Mouse (Mus musculus): ENCODE measurements around the gene L2hgdh. TPM values are rescaled to one million over a fixed set of nuclear protein-coding genes. Genes with fewer than 3 reads are reported as not detected.

L2hgdh gene
- polyA plus RNA-seq, 1 experiment from 2014 or later, result 10.4 TPM

DNA sequence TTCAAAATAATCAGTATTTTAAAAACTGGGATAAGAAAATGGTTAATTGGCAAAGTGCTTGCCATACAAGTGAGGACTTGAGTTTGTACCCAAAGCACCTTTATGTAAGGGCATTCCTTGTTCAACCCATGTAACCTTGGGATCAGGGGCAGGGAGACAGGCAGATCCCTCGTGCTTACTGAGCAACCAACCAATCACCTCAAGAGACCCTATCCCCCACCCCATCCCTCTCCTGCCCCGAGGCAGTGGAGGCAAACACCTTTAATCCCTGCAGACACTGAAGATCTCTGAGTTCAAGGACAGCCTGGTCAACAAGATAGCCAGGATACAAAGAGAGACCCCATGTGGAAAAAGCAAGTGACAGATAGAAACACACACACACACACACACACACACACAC, 1.3 kb downstream of the L2hgdh start:
- Histone ChIP-seq H3K9me3 (ENCODE audit: low read length) (peaks cover 9% of the 10 kb centered on the region), H3K4me3 (ENCODE audit: low read depth, low read length) (peak overlapping the region; percentile 68), H3K27me3 (ENCODE audit: insufficient read depth, low read length) (no peaks in the 10 kb centered on the region), H3K36me3 (replicated peaks; ENCODE audit: insufficient read depth, low read length) (0 out of 2 replicates have a peak, but pooled peaks cover 1% of the 10 kb centered on the region), H3K27ac (ENCODE audit: low read depth) (no peak overlapping the region), H3K9ac (replicated peaks) (no peak overlapping the region; the same call in 1 of the 2 replicates), H3K4me1 (ENCODE audit: insufficient read depth) (peaks cover 15% of the 10 kb centered on the region), H3K4me2 (ENCODE audit: low read depth, low read length) (peak overlapping the region; percentile 96)
- ATAC-seq, result no peak
- DNase-seq, result no peak
- WGBS (ENCODE audit: insufficient replicate concordance), result 64% methylated on average over 2 of the region's 2 CpGs
- no peak for TF ChIP-seq CTCF (IDR thresholded peaks at IDR 0.05; ENCODE audit: low read depth)
- TF ChIP-seq EP300 (IDR thresholded peaks at IDR 0.05; ENCODE audit: low read depth), result no peak

DNA sequence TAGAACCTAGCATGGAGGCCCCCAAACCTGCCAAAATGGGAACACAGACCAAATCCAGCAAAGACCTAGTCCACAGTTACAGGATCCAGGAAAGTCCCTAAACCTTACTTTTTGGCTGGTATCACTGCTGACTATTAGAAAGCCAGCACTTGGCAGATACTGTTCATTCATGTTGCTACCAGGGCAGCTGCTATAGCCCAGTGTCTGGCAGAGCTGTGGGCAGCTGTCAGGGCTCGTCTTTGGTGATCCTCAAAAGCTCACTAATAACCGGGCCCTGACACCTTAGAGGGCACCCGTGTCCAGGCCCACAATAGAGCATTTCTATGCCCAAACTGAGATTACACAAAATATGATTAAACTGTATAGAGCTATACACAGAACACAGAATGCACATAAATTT, 1.8 kb downstream of the L2hgdh start:
- TF ChIP-seq CTCF (IDR thresholded peaks at IDR 0.05; ENCODE audit: low read depth) (no peak), EP300 (IDR thresholded peaks at IDR 0.05; ENCODE audit: low read depth) (no peak)
- ATAC-seq (no peak), DNase-seq (no peak)
- 77% methylated on average over 3 of the region's 3 CpGs for WGBS (ENCODE audit: insufficient replicate concordance)
- Histone ChIP-seq H3K27ac (ENCODE audit: low read depth) (no peak overlapping the region), H3K27me3 (ENCODE audit: insufficient read depth, low read length) (no peaks in the 10 kb centered on the region), H3K9ac (replicated peaks) (no peak overlapping the region), H3K4me3 (ENCODE audit: low read depth, low read length) (no peak overlapping the region), H3K4me2 (ENCODE audit: low read depth, low read length) (no peak overlapping the region), H3K9me3 (ENCODE audit: low read length) (peaks cover 9% of the 10 kb centered on the region), H3K36me3 (replicated peaks; ENCODE audit: insufficient read depth, low read length) (no peaks in the 10 kb centered on the region), H3K4me1 (ENCODE audit: insufficient read depth) (peaks cover 15% of the 10 kb centered on the region)

GRCm38 (mm10) chr12:69713628-69714027, 11.0 kb downstream of the L2hgdh start:
- Histone ChIP-seq H3K27me3 (ENCODE audit: insufficient read depth, low read length) (no peaks in the 10 kb centered on the region), H3K27ac (ENCODE audit: low read depth) (no peak overlapping the region), H3K4me2 (ENCODE audit: low read depth, low read length) (no peak overlapping the region), H3K36me3 (replicated peaks; ENCODE audit: insufficient read depth, low read length) (0 out of 2 replicates have a peak, but pooled peaks cover 11% of the 10 kb centered on the region), H3K4me3 (ENCODE audit: low read depth, low read length) (no peak overlapping the region), H3K9ac (replicated peaks) (no peak overlapping the region), H3K9me3 (ENCODE audit: low read length) (no peaks in the 10 kb centered on the region), H3K4me1 (ENCODE audit: insufficient read depth) (no peaks in the 10 kb centered on the region)
- no peak for DNase-seq
- no peak for TF ChIP-seq EP300 (IDR thresholded peaks at IDR 0.05; ENCODE audit: low read depth)
- no peak for TF ChIP-seq CTCF (IDR thresholded peaks at IDR 0.05; ENCODE audit: low read depth)
- no peak for ATAC-seq

GRCm38 (mm10) chr12:69704799-69705458, 19.7 kb downstream of the L2hgdh start:
- Histone ChIP-seq H3K4me3 (ENCODE audit: low read depth, low read length) (no peak overlapping the region), H3K4me1 (ENCODE audit: insufficient read depth) (no peaks in the 10 kb centered on the region), H3K36me3 (replicated peaks; ENCODE audit: insufficient read depth, low read length) (peaks cover 22% of the 10 kb centered on the region), H3K4me2 (ENCODE audit: low read depth, low read length) (no peak overlapping the region), H3K9ac (replicated peaks) (no peak overlapping the region), H3K9me3 (ENCODE audit: low read length) (no peaks in the 10 kb centered on the region), H3K27me3 (ENCODE audit: insufficient read depth, low read length) (no peaks in the 10 kb centered on the region), H3K27ac (ENCODE audit: low read depth) (no peak overlapping the region)
- no peak for DNase-seq
- TF ChIP-seq EP300 (IDR thresholded peaks at IDR 0.05; ENCODE audit: low read depth) (no peak), CTCF (IDR thresholded peaks at IDR 0.05; ENCODE audit: low read depth) (no peak)
- no peak for ATAC-seq
- 81% methylated on average over 11 of the region's 11 CpGs for WGBS (ENCODE audit: insufficient replicate concordance)

DNA sequence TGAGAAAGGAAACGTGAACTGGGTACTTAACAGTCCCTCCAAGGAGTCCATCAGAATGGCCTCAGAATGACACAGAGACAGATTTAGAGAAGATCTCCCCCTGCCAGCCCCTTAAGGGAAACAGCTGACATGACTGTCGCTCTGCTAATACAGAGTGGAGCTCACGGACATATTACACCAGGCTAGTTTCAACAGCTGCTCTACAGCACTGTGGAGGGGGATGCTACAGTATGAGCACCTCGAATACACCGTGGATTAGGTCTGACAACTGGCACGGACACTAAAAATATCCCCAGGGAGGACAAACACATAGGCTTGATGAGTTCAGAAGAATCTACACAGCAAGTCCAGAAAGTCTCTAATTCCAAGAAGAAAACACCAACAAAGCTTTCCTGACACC, 26.3 kb downstream of the L2hgdh start:
- H3K9ac ChIP-seq (replicated peaks), result no peak overlapping the region
- no peak overlapping the region for H3K4me3 ChIP-seq (ENCODE audit: low read depth, low read length)
- no peaks in the 10 kb centered on the region for H3K9me3 ChIP-seq (ENCODE audit: low read length)
- H3K36me3 ChIP-seq (replicated peaks; ENCODE audit: insufficient read depth, low read length), result peaks cover 18% of the 10 kb centered on the region
- H3K27ac ChIP-seq (ENCODE audit: low read depth), result no peak overlapping the region
- ATAC-seq, result no peak
- 85% methylated on average over 6 of the region's 6 CpGs for WGBS (ENCODE audit: insufficient replicate concordance)
- H3K4me2 ChIP-seq (ENCODE audit: low read depth, low read length), result no peak overlapping the region
- TF ChIP-seq EP300 (IDR thresholded peaks at IDR 0.05; ENCODE audit: low read depth) (no peak), CTCF (IDR thresholded peaks at IDR 0.05; ENCODE audit: low read depth) (no peak)
- no peaks in the 10 kb centered on the region for H3K4me1 ChIP-seq (ENCODE audit: insufficient read depth)
- DNase-seq, result no peak
- no peaks in the 10 kb centered on the region for H3K27me3 ChIP-seq (ENCODE audit: insufficient read depth, low read length)

DNA sequence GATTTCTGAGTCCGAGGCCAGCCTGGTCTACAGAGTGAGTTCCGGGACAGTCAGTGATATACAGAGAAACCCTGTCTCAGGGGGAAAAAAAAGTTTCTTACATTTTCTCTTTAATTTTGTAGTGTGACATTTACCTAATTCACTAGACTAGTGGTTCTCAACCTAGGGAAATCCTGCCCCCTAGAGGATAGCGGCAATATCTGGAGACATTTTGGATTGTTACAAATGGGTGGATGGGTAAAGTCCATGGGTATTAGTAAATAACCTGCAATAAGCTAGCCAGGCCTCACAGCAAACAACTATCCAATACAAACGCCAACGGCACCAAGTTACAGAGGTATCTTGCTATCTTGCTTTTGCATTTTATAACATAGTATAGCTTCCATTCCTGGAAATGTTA, 27.9 kb downstream of the L2hgdh start:
- H3K27ac ChIP-seq (ENCODE audit: low read depth), result no peak overlapping the region
- H3K9me3 ChIP-seq (ENCODE audit: low read length), result no peaks in the 10 kb centered on the region
- H3K4me1 ChIP-seq (ENCODE audit: insufficient read depth), result no peaks in the 10 kb centered on the region
- no peak overlapping the region for H3K9ac ChIP-seq (replicated peaks)
- H3K36me3 ChIP-seq (replicated peaks; ENCODE audit: insufficient read depth, low read length), result peaks cover 16% of the 10 kb centered on the region
- 58% methylated on average over 5 of the region's 5 CpGs for WGBS (ENCODE audit: insufficient replicate concordance)
- peak; percentile 85 for TF ChIP-seq CTCF (IDR thresholded peaks at IDR 0.05; ENCODE audit: low read depth)
- TF ChIP-seq EP300 (IDR thresholded peaks at IDR 0.05; ENCODE audit: low read depth), result no peak
- H3K4me2 ChIP-seq (ENCODE audit: low read depth, low read length), result no peak overlapping the region
- peak; percentile 62 for DNase-seq
- no peaks in the 10 kb centered on the region for H3K27me3 ChIP-seq (ENCODE audit: insufficient read depth, low read length)
- peak; percentile 68 for ATAC-seq
- no peak overlapping the region for H3K4me3 ChIP-seq (ENCODE audit: low read depth, low read length)

Measured in liver, postnatal 0 days (tissue).